Mouse (Mus musculus) cerebellum, adult 2 months (tissue): ENCODE measurements at regions not wholly inside any gene's neighbourhood (a gene's known extent, or its start where the extent isn't known, plus 50 kb on each side); places are given as distances from the start of the nearest gene placed in this dataset.

Experiments
- CTCF ChIP-seq: fragments of 200-500 bp; IDR thresholded peaks from 2 replicates; pipeline ENCODE4 v1.5.1; 2011; ENCODE audit warnings: low read depth, mild to moderate bottlenecking, control low read depth, low read length, moderate library complexity, borderline replicate concordance; ENCODE audit not compliant: insufficient read depth
- POLR2A ChIP-seq: fragments of 200-500 bp; IDR thresholded peaks from 2 replicates; pipeline ENCODE4 v1.6.1; 2011; ENCODE audit warnings: low read length, control low read depth, borderline replicate concordance; ENCODE audit not compliant: insufficient read depth

GRCm38 (mm10) chr15:88325108-88325507 is 275.0 kb upstream of the Zdhhc25 start:
- TF ChIP-seq POLR2A (no peak), CTCF (no peak)
